Mouse (Mus musculus) thymus, adult 2 months (tissue): ENCODE data around the gene Rbx1.

Experiments
- CTCF ChIP-seq: fragments of 200-500 bp; IDR thresholded peaks from 2 replicates; pipeline ENCODE4 v1.5.1; 2012; ENCODE audit warnings: mild to moderate bottlenecking, control low read depth, low read length, moderate library complexity, borderline replicate concordance; ENCODE audit not compliant: control insufficient read depth, poor library complexity, insufficient read depth; ENCODE audit errors: extremely low read depth
- POLR2A ChIP-seq: fragments of 200-500 bp; IDR thresholded peaks from 2 replicates; pipeline ENCODE4 v1.6.1; 2012; ENCODE audit warnings: mild to moderate bottlenecking, low read length, control low read depth, moderate library complexity; ENCODE audit not compliant: control insufficient read depth, poor library complexity, insufficient read depth; ENCODE audit errors: extremely low read depth

DNA sequence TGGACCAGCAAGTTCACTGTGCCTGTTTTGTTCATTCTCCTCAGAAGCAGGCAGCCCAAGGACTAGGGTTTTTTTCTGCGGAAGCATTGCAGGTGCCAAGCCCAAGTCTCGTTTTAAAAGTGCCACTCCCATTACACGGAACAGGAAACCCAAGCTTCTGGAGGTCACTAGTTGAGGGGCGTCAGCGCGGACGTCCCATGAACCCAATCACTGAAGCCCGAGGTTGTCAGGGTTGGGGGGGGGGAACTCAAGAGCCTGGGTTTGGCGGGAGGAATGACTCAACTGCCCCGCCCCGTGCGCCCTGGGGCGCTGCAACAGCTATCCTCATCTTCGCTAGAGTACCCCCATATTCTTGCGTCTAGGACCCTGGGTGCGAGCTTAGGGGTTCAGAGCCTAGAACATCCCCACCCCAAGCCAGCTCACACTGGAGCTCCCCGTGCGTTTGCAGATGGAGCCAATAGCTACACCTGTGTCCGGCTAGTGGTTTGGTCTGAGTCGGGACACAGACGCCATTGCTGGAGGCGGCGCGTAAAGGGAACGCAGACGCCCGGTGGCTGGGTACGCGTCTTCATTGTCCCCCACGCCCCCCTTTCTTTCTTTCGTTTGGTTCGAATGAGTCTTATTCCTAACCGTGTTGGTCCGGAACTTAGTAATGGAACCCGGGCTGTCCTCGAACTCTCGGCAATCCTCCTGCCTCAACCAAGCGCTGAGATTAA, 56.1 kb downstream of the Rbx1 start:
- 0 out of 2 replicates have a peak, but pooled peaks have one; percentile 24 for TF ChIP-seq CTCF
- TF ChIP-seq POLR2A = peak; percentile 70
